Mouse (Mus musculus) embryonic facial prominence, embryonic 14.5 days (tissue): ENCODE measurements around the gene Snrnp25. TPM values are rescaled to one million over a fixed set of nuclear protein-coding genes. Genes with fewer than 3 reads are reported as not detected.

ENCODE experiments used
- ATAC-seq: fragments of 200-750 bp; cut with Nextera tagmentation; 2 replicates; pipeline ENCODE4 v1.8.0; 2017; ENCODE audit warnings: low read depth, moderate number of reproducible peaks, moderate TSS enrichment
- DNase-seq: peaks from one replicate; pipeline ENCODE4 v3.0.0-alpha.2; 2015; ENCODE audit warnings: low spot score
- H3K27ac ChIP-seq: fragments of 300-500 bp; sonication (generic); replicated peaks from 2 replicates; pipeline ENCODE4 v1.5.1; 2014; ENCODE audit warnings: low read depth, mild to moderate bottlenecking, low read length, moderate library complexity
- H3K27me3 ChIP-seq: fragments of 300-500 bp; sonication (generic); replicated peaks from 2 replicates; pipeline ENCODE4 v1.6.1; 2014; ENCODE audit warnings: low read length; ENCODE audit not compliant: control insufficient read depth, insufficient read depth
- H3K36me3 ChIP-seq: fragments of 300-500 bp; sonication (generic); 2 replicates; pipeline ENCODE4 v1.6.1; 2014; ENCODE audit warnings: low read length, mixed read lengths; ENCODE audit not compliant: control insufficient read depth, insufficient read depth
- H3K4me1 ChIP-seq: fragments of 300-500 bp; sonication (generic); 2 replicates; pipeline ENCODE4 v1.6.1; 2014; ENCODE audit warnings: antibody characterized with exemption, low read length; ENCODE audit not compliant: control insufficient read depth, insufficient read depth
- H3K4me2 ChIP-seq: fragments of 300-500 bp; sonication (generic); 2 replicates; pipeline ENCODE4 v1.6.1; 2014; ENCODE audit warnings: low read depth, mild to moderate bottlenecking, low read length, moderate library complexity, mixed read lengths
- H3K4me3 ChIP-seq: fragments of 300-500 bp; sonication (generic); 2 replicates; pipeline ENCODE4 v1.5.1; 2014; ENCODE audit warnings: low read depth, mild to moderate bottlenecking, low read length
- H3K9ac ChIP-seq: fragments of 300-500 bp; sonication (generic); 2 replicates; pipeline ENCODE4 v1.6.1; 2014; ENCODE audit warnings: low read depth, mild to moderate bottlenecking, low read length, moderate library complexity, mixed read lengths
- H3K9me3 ChIP-seq: fragments of 300-500 bp; sonication (generic); 2 replicates; pipeline ENCODE4 v1.6.1; 2016; ENCODE audit warnings: low read length; ENCODE audit not compliant: control insufficient read depth
- WGBS: fragments of 180-500 bp; shearing (Covaris S2); extraction: QIAGEN DNeasy Blood & Tissue Kit; methylation state at CpG from one replicate; pipeline ENCODE4 v1.1.7; 2014; 5-methylcytosine and 5-hydroxymethylcytosine counted together
- polyA plus RNA-seq: library from polyadenylated mRNA; unstranded; fragments of >200 nt; fragmentation: Nextera tagmentation; extraction: Ambion mirVana; gene quantifications from 2 replicates; pipeline ENCODE4 v1.2.1, GENCODE M21; 2014

The Snrnp25 gene
- polyA plus RNA-seq, 1 experiment from 2014 or later: 43.2 TPM

GRCm38 (mm10) chr11:32241391-32241790 is 36.2 kb downstream of the Snrnp25 start:
- no peak overlapping the region for H3K9ac ChIP-seq
- H3K4me1 ChIP-seq: peaks cover 15% of the 10 kb centered on the region

GRCm38 (mm10) chr11:32242209-32242608 is 37.0 kb downstream of the Snrnp25 start:
- peaks cover 10% of the 10 kb centered on the region for H3K4me1 ChIP-seq
- H3K9me3 ChIP-seq: no peaks in the 10 kb centered on the region
- no peak overlapping the region for H3K27ac ChIP-seq
- H3K9ac ChIP-seq: no peak overlapping the region
- H3K4me3 ChIP-seq: no peak overlapping the region
- peaks cover 43% of the 10 kb centered on the region for H3K36me3 ChIP-seq
- H3K4me2 ChIP-seq: no peak overlapping the region
- 89% methylated on average over 3 of the region's 3 CpGs for WGBS
- H3K27me3 ChIP-seq: no peaks in the 10 kb centered on the region
- ATAC-seq (no peak), DNase-seq (no peak)

More at GRCm38 (mm10) chr11:32241391-32241790, 36.2 kb downstream of the Snrnp25 start:
- Histone ChIP-seq H3K4me3 (no peak overlapping the region), H3K27me3 (no peaks in the 10 kb centered on the region), H3K36me3 (peaks cover 36% of the 10 kb centered on the region), H3K27ac (no peak overlapping the region), H3K4me2 (no peak overlapping the region), H3K9me3 (no peaks in the 10 kb centered on the region)
- ATAC-seq (no peak), DNase-seq (no peak)

- ATAC-seq (0 out of 2 replicates have a peak, but pooled peaks have one; percentile 15), DNase-seq (peak; percentile 34)
- WGBS: 58% methylated on average over 7 of the region's 7 CpGs
- Histone ChIP-seq H3K27ac (peak overlapping the region; percentile 50; the same call in 1 of the 2 replicates), H3K27me3 (no peaks in the 10 kb centered on the region), H3K4me2 (no peak overlapping the region), H3K9ac (no peak overlapping the region), H3K4me3 (no peak overlapping the region), H3K9me3 (no peaks in the 10 kb centered on the region), H3K4me1 (peaks cover 7% of the 10 kb centered on the region), H3K36me3 (peaks cover 45% of the 10 kb centered on the region)
Measured at GRCm38 (mm10) chr11:32243205-32243955, 38.2 kb downstream of the Snrnp25 start.

GRCm38 (mm10) chr11:32244064-32244463 is 38.8 kb downstream of the Snrnp25 start:
- WGBS: 59% methylated on average over 3 of the region's 3 CpGs

GRCm38 (mm10) chr11:32244617-32245016 is 39.4 kb downstream of the Snrnp25 start:
- ATAC-seq (no peak; the same call in 1 of the 2 replicates), DNase-seq (no peak)
- H3K9ac ChIP-seq: no peak overlapping the region
- H3K4me1 ChIP-seq: peaks cover 7% of the 10 kb centered on the region
- H3K27me3 ChIP-seq: no peaks in the 10 kb centered on the region
- H3K36me3 ChIP-seq: peaks cover 46% of the 10 kb centered on the region
- peak overlapping the region; percentile 49; the same call in 1 of the 2 replicates for H3K27ac ChIP-seq
- H3K9me3 ChIP-seq: no peaks in the 10 kb centered on the region
- 79% methylated on average over 1 of the region's 1 CpGs for WGBS
- H3K4me2 ChIP-seq: no peak overlapping the region
- H3K4me3 ChIP-seq: no peak overlapping the region

More at GRCm38 (mm10) chr11:32244064-32244463, 38.8 kb downstream of the Snrnp25 start:
- peaks cover 45% of the 10 kb centered on the region for H3K36me3 ChIP-seq
- no peak overlapping the region for H3K4me3 ChIP-seq
- H3K27me3 ChIP-seq: no peaks in the 10 kb centered on the region
- no peak for ATAC-seq
- peak overlapping the region; percentile 50; the same call in 1 of the 2 replicates for H3K27ac ChIP-seq
- DNase-seq: peak; percentile 68
- peaks cover 7% of the 10 kb centered on the region for H3K4me1 ChIP-seq
- H3K4me2 ChIP-seq: no peak overlapping the region
- no peaks in the 10 kb centered on the region for H3K9me3 ChIP-seq
- no peak overlapping the region for H3K9ac ChIP-seq

- DNase-seq: no peak
- Histone ChIP-seq H3K4me2 (no peak overlapping the region), H3K9me3 (no peaks in the 10 kb centered on the region), H3K9ac (no peak overlapping the region), H3K4me3 (no peak overlapping the region), H3K4me1 (peaks cover 7% of the 10 kb centered on the region), H3K27me3 (no peaks in the 10 kb centered on the region), H3K27ac (no peak overlapping the region), H3K36me3 (peaks cover 49% of the 10 kb centered on the region)
- WGBS: 98% methylated on average over 6 of the region's 6 CpGs
- ATAC-seq: no peak
Measured at GRCm38 (mm10) chr11:32245614-32246013, 40.4 kb downstream of the Snrnp25 start.

GRCm38 (mm10) chr11:32247068-32247467 is 41.9 kb downstream of the Snrnp25 start:
- ATAC-seq: no peak
- Histone ChIP-seq H3K27ac (no peak overlapping the region), H3K36me3 (peaks cover 54% of the 10 kb centered on the region), H3K4me3 (no peak overlapping the region), H3K4me2 (no peak overlapping the region), H3K27me3 (no peaks in the 10 kb centered on the region), H3K9me3 (no peaks in the 10 kb centered on the region), H3K4me1 (peaks cover 7% of the 10 kb centered on the region), H3K9ac (no peak overlapping the region)
- no peak for DNase-seq

- ATAC-seq: no peak
- peaks cover 60% of the 10 kb centered on the region for H3K36me3 ChIP-seq
- 77% methylated on average over 3 of the region's 3 CpGs for WGBS
Measured at GRCm38 (mm10) chr11:32248350-32248749, 43.1 kb downstream of the Snrnp25 start.

More at GRCm38 (mm10) chr11:32248350-32248749, 43.1 kb downstream of the Snrnp25 start:
- Histone ChIP-seq H3K27ac (no peak overlapping the region), H3K27me3 (no peaks in the 10 kb centered on the region), H3K4me2 (no peak overlapping the region), H3K9ac (no peak overlapping the region), H3K9me3 (no peaks in the 10 kb centered on the region), H3K4me1 (peaks cover 6% of the 10 kb centered on the region), H3K4me3 (no peak overlapping the region)
- no peak for DNase-seq
